Mouse (Mus musculus) B cell, adult (primary cell): ENCODE data around the gene Slc2a3. TPM values are rescaled to one million over a fixed set of nuclear protein-coding genes. Genes with fewer than 3 reads are reported as not detected.

Experiments used
- total RNA-seq: library from RNA; stranded (reverse); gene quantifications from 4 replicates; pipeline ENCODE4 v1.2.4, GENCODE M21; 2023; ENCODE audit not compliant: inconsistent age

The Slc2a3 gene
- 40.7 to 45.9 TPM (median 42.3 TPM) in 4 replicates for total RNA-seq

GRCm38 (mm10) chr6:122801301-122801800 is at the start of gene Slc2a3:
TSS of gene Slc2a3 (minus strand) at chr6:122801640.

GRCm38 (mm10) chr6:122819306-122820070 is 18.0 kb upstream of the Slc2a3 start, which contains the start of gene Foxj2:
TSS of gene Foxj2 (plus strand) at chr6:122819914.

GRCm38 (mm10) chr6:122707036-122707800 is 94.2 kb downstream of the Slc2a3 start, which contains the start of gene Nanog:
TSS of gene Nanog (plus strand) at chr6:122707489.

Other genes starting within 250 kb of the Slc2a3 start
- gene Aicda, start 247.8 kb downstream of the Slc2a3 start, total RNA-seq, result 1.3 to 2.0 TPM (median 1.6 TPM) in 4 replicates
- gene Apobec1, start 199.2 kb downstream of the Slc2a3 start, total RNA-seq, result 87.4 to 98.8 TPM (median 91.9 TPM) in 4 replicates
- gene Gdf3, start 191.6 kb downstream of the Slc2a3 start, total RNA-seq, result not detected in 4 replicates
- gene Dppa3, start 175.2 kb downstream of the Slc2a3 start, total RNA-seq, result 0.81 TPM in 1 of 4 replicates, not detected in the others
- gene Nanog, start 94.2 kb downstream of the Slc2a3 start, total RNA-seq, result not detected in 4 replicates
- gene Foxj2, start 18.3 kb upstream of the Slc2a3 start, total RNA-seq, result 46.0 to 56.6 TPM (median 53.8 TPM) in 4 replicates
- 0.12 TPM in 1 of 4 replicates, not detected in the others for gene C3ar1, start 54.5 kb upstream of the Slc2a3 start, total RNA-seq
- 89.8 to 104 TPM (median 99.7 TPM) in 4 replicates for gene Necap1, start 72.8 kb upstream of the Slc2a3 start, total RNA-seq
- 0.42 to 1.4 TPM (median 0.89 TPM) in 4 replicates for gene Clec4a1, start 120.2 kb upstream of the Slc2a3 start, total RNA-seq
- 3.7 to 7.1 TPM (median 4.7 TPM) in 4 replicates for gene Clec4a3, start 150.9 kb upstream of the Slc2a3 start, total RNA-seq
- 0.71 TPM in 1 of 4 replicates, not detected in the others for gene Clec4a4, start 188.7 kb upstream of the Slc2a3 start, total RNA-seq
- not detected in 4 replicates for gene Clec4b1, start 248.3 kb upstream of the Slc2a3 start, total RNA-seq